Mouse (Mus musculus): ENCODE measurements around the gene Gm8082.
"Not testable (repeated sequence)": the region's sequence is repeated elsewhere in the genome, so short reads cannot be mapped to it uniquely, and the experiment has no call there.

Gene Gm8082

GRCm38 (mm10) chr14:42993524-42993923 is at the start of gene Gm8082:
Gene Gm8082, minus strand, starts transcription at chr14:42993624.
- not testable (repeated sequence) for DNase-seq (ENCODE audit: low spot score)

- DNase-seq (ENCODE audit: low spot score): not testable (repeated sequence)
Measured at GRCm38 (mm10) chr14:43015528-43015927, 22.1 kb upstream of the Gm8082 start, which contains the start of gene Gm10376. Gene Gm10376, minus strand, starts transcription at chr14:43015628.
